Mouse (Mus musculus) erythroblast, embryonic 14.5 days (primary cell): Measurements from ENCODE around the gene Gm20479. TPM values are rescaled to one million over a fixed set of nuclear protein-coding genes. Genes with fewer than 3 reads are reported as not detected.

ENCODE experiments used
- H3K27me3 ChIP-seq: 2 replicates; pipeline ENCODE4 v1.6.1; 2012; ENCODE audit warnings: inconsistent platforms; ENCODE audit not compliant: control insufficient read depth
- H3K36me3 ChIP-seq: 2 replicates; pipeline ENCODE4 v1.6.1; 2012; ENCODE audit warnings: mild to moderate bottlenecking, inconsistent platforms; ENCODE audit not compliant: control insufficient read depth
- H3K4me1 ChIP-seq: 2 replicates; pipeline ENCODE4 v1.6.1; 2012; ENCODE audit warnings: inconsistent platforms; ENCODE audit not compliant: control insufficient read depth
- H3K4me3 ChIP-seq: replicated peaks from 2 replicates; pipeline ENCODE3; 2012; ENCODE audit warnings: moderate library complexity, mild to moderate bottlenecking, inconsistent platforms
- H3K9me3 ChIP-seq: 2 replicates; pipeline ENCODE4 v1.6.1; 2012; ENCODE audit warnings: low read length, inconsistent platforms, mixed read lengths; ENCODE audit not compliant: control insufficient read depth
- GATA1 ChIP-seq: IDR thresholded peaks from 2 replicates; pipeline ENCODE4 v1.6.1; 2012; ENCODE audit warnings: low read length, inconsistent platforms, mixed read lengths
- TAL1 ChIP-seq: IDR thresholded peaks from 3 replicates; pipeline ENCODE4 v1.6.1; 2012; ENCODE audit warnings: low read length, inconsistent platforms, mixed read lengths
- polyA plus RNA-seq: library from polyadenylated mRNA; stranded (reverse); fragments of >175 nt; gene quantifications from 2 replicates; pipeline ENCODE4 v1.2.3, GENCODE M21; 2012

Gene Gm20479
- polyA plus RNA-seq, 1 experiment = not detected

GRCm38 (mm10) chr7:27324928-27325327 is 32.3 kb downstream of the Gm20479 start:
- TF ChIP-seq GATA1 (no peak), TAL1 (no peak)

DNA sequence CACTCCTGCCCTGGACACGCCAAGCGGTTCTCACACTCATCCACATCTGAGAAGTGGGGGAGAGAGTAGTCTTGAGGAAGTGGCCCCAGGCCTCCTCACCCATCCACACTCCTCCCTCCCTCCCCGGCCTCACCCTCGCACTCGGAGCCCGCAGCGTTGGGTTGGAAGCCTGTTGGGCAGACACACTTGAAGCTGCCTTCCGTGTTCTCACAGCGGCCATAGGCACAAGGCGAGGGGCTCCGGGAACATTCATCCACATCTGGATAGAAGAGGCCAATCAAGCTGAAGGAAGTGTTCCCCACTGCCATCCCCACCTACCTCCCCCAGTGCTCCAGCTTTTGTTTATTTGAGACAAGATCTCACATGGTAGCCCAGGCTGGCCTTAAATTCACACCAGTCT is 33.1 kb downstream of the Gm20479 start:
- Histone ChIP-seq H3K4me3 (no peak overlapping the region), H3K27me3 (peaks cover 81% of the 10 kb centered on the region), H3K9me3 (no peaks in the 10 kb centered on the region; the same call in 1 of the 2 replicates), H3K36me3 (no peaks in the 10 kb centered on the region), H3K4me1 (peaks cover 2% of the 10 kb centered on the region)
- TF ChIP-seq GATA1 (no peak), TAL1 (no peak)

More at GRCm38 (mm10) chr7:27324928-27325327, 32.3 kb downstream of the Gm20479 start:
- Histone ChIP-seq H3K9me3 (peaks cover 2% of the 10 kb centered on the region; the same call in 1 of the 2 replicates), H3K36me3 (no peaks in the 10 kb centered on the region), H3K27me3 (peaks cover 89% of the 10 kb centered on the region), H3K4me1 (peaks cover 10% of the 10 kb centered on the region), H3K4me3 (no peak overlapping the region)

DNA sequence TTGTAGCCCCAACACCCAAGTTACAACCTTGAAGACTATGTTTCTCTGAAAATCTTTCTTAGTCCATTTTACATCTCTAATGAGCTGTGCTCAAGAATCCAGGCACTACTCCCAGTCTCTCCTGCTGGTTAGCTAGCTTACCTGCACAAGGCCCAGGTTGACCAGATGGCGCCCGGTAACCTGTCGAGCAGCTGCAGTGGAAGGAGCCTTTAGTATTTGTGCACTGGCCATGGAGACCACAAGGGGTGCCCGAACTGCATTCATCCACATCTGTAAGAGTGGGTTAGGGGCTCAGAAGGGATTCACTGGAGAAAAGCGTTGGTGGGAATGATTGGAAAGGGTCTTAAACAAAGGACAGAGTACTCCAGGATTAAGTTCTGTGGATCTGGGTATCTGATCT is 34.2 kb downstream of the Gm20479 start:
- TF ChIP-seq GATA1 (no peak), TAL1 (no peak)
- no peak overlapping the region for H3K4me3 ChIP-seq
- H3K36me3 ChIP-seq = no peaks in the 10 kb centered on the region
- H3K4me1 ChIP-seq = no peaks in the 10 kb centered on the region
- H3K9me3 ChIP-seq = no peaks in the 10 kb centered on the region; the same call in 1 of the 2 replicates
- peaks cover 70% of the 10 kb centered on the region for H3K27me3 ChIP-seq

- Histone ChIP-seq H3K9me3 (no peaks in the 10 kb centered on the region; the same call in 1 of the 2 replicates), H3K36me3 (no peaks in the 10 kb centered on the region), H3K4me1 (no peaks in the 10 kb centered on the region), H3K27me3 (peaks cover 63% of the 10 kb centered on the region), H3K4me3 (no peak overlapping the region)
- no peak for TF ChIP-seq TAL1
- no peak for TF ChIP-seq GATA1
Observed at GRCm38 (mm10) chr7:27322291-27322690, 34.9 kb downstream of the Gm20479 start.

- Histone ChIP-seq H3K4me3 (no peak overlapping the region), H3K36me3 (no peaks in the 10 kb centered on the region), H3K9me3 (peaks cover 2% of the 10 kb centered on the region), H3K4me1 (no peaks in the 10 kb centered on the region), H3K27me3 (peaks cover 34% of the 10 kb centered on the region)
- TF ChIP-seq TAL1 (no peak), GATA1 (no peak)
Observed at GRCm38 (mm10) chr7:27319411-27319810, 37.8 kb downstream of the Gm20479 start.

DNA sequence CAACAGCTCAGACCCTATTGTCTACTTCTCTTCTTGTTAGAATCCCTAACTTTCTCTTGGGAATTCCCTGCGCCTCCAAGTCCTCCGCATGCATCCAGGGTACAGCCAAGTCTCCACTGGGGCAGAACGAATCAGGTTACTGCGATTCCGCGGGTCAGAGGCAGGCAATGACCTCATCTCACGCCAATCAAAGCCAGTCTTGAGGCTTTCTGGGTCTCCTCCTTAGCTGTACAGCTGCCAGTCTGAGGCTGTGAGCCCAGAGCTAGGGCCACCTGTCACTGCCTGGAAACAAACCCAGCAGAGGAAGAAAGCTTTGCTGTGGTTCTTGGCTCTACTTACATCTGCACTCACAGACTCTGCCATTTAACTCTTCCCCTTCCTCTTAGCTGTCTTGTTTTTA is 41.3 kb downstream of the Gm20479 start:
- Histone ChIP-seq H3K4me3 (no peak overlapping the region), H3K9me3 (peaks cover 10% of the 10 kb centered on the region), H3K36me3 (no peaks in the 10 kb centered on the region), H3K4me1 (no peaks in the 10 kb centered on the region), H3K27me3 (peaks cover 9% of the 10 kb centered on the region)
- TF ChIP-seq GATA1 = no peak

DNA sequence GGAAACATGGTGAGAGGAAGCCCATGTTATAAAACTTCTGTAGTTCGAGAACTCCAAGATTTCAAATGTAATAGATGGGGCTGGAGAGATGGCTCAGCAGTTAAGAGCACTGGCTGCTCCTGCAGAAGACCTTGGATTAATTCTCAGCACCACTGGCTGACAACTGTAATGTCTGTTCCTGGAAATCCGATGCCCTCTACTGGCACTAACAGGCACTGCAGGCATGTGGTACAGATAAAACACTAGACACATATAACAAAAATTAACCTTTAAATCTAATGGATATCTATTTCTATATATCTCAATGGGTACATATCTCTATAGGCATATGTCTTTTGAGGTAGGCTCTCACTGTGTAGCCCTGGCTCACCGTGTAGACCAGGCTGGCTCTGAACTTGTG is 42.8 kb downstream of the Gm20479 start:
- Histone ChIP-seq H3K9me3 (peaks cover 10% of the 10 kb centered on the region), H3K36me3 (no peaks in the 10 kb centered on the region), H3K27me3 (peaks cover 19% of the 10 kb centered on the region), H3K4me1 (peaks cover 3% of the 10 kb centered on the region), H3K4me3 (no peak overlapping the region)
- TF ChIP-seq GATA1 (no peak), TAL1 (no peak)

GRCm38 (mm10) chr7:27311651-27312284 is 45.5 kb downstream of the Gm20479 start:
- H3K4me1 ChIP-seq = peaks cover 3% of the 10 kb centered on the region
- peaks cover 24% of the 10 kb centered on the region for H3K27me3 ChIP-seq
- no peaks in the 10 kb centered on the region for H3K36me3 ChIP-seq
- TF ChIP-seq TAL1 (no peak), GATA1 (no peak)
- peaks cover 10% of the 10 kb centered on the region for H3K9me3 ChIP-seq
- no peak overlapping the region for H3K4me3 ChIP-seq

DNA sequence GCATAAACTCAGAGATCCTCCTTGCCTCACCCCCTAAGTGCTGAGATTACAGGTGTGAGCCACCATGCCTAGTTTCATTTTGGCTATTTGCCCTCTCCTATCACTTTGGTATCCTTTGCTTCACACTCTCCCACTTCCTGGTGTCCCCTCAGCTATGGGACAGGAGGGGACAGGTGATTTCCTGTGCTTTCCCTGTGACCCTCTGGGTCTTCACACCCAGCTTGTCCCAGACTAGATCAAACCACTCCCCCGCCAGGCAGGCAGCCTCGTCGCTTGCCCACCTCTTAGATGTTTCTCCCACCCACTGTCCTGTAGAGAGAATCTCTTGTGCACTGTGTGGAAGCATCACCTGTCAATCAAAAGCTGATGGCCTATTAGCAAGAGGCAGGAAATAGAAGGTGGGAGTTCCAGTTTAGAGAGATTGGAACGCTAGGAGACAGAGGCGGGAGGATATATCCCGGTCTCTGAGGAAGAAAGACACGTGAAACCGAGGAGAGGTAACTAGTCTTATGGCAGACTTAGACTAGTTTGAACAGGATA is 46.2 kb downstream of the Gm20479 start:
- Histone ChIP-seq H3K4me1 (peaks cover 3% of the 10 kb centered on the region), H3K9me3 (peaks cover 10% of the 10 kb centered on the region), H3K4me3 (no peak overlapping the region), H3K27me3 (peaks cover 24% of the 10 kb centered on the region), H3K36me3 (no peaks in the 10 kb centered on the region)
- TF ChIP-seq GATA1 = no peak
- no peak for TF ChIP-seq TAL1

GRCm38 (mm10) chr7:27310306-27310705 is 46.9 kb downstream of the Gm20479 start:
- no peak for TF ChIP-seq TAL1
- TF ChIP-seq GATA1 = no peak
- Histone ChIP-seq H3K27me3 (peaks cover 25% of the 10 kb centered on the region), H3K4me3 (no peak overlapping the region)

More at GRCm38 (mm10) chr7:27310306-27310705, 46.9 kb downstream of the Gm20479 start:
- H3K9me3 ChIP-seq = peaks cover 10% of the 10 kb centered on the region
- H3K36me3 ChIP-seq = no peaks in the 10 kb centered on the region
- H3K4me1 ChIP-seq = peaks cover 3% of the 10 kb centered on the region
